Mouse (Mus musculus): Measurements from ENCODE around the gene Mical1.

Gene Mical1

GRCm38 (mm10) chr10:41477018-41477277, 834 bp downstream of the Mical1 start:
- in situ Hi-C loops (cut with MboI; ENCODE audit: unreplicated experiment in 2 of 2) = no loop called here

- in situ Hi-C loops (cut with MboI; ENCODE audit: unreplicated experiment in 2 of 2) = no loop called here
Measured at GRCm38 (mm10) chr10:41477278-41478181, 1.4 kb downstream of the Mical1 start.

DNA sequence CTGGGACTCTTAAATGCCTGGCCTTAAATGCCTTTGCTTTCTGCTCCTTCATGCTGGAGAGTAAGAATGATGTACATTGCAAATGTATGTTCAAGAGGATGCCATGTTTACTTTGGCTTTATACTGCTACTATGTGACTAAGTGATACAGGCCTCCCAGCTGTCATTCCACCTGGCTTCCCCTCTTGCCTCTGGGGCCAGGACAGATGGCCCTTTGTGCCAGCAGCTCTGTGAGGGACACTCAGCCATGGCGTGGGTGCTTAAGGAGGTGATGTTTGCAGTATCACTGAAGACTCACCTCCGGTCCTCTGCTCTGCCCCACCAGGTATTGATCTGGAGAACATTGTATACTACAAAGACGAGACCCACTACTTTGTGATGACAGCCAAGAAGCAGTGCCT, 3.8 kb downstream of the Mical1 start:
- in situ Hi-C loops (cut with MboI; ENCODE audit: unreplicated experiment in 2 of 2) = no loop called here

DNA sequence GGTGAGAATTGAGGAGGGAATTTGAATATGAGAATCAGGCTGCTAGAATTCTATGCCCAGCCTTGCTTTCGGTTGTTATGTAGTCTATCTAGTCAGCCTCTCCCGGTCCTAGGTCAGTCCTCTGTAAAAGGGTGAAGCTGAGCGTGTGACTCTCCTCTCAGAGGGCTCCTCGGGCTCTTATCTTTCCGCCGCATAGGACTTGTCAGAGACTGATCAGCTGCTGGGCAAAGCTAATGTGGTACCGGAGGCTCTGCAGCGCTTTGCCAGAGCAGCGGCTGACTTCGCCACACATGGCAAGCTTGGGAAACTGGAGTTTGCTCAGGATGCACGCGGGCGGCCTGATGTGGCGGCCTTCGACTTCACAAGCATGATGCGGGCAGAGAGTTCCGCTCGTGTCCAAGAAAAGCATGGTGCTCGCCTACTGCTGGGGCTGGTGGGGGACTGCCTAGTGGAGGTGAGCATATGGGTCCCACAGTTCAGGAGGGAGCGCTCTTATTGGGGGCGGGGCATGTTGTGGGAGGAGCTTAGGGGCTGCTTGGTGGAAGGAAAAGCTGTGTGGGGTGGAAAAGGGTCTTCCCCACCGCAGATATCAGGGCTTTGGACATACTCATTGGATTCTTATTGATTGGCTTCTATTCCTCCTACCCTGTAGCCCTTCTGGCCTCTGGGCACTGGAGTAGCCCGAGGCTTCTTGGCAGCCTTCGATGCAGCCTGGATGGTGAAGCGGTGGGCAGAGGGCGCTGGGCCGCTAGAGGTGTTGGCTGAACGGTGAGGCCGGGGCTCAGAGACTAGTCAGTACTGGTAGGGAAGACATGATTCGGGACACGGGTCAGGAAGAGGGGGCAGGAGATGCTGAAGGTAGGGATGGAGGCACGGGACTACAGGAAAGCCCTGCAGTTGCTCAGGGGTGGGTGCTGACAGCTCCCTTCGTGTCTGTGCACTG, 5.1 kb downstream of the Mical1 start:
- in situ Hi-C loops (cut with MboI; ENCODE audit: unreplicated experiment in 2 of 2) = no loop called here

DNA sequence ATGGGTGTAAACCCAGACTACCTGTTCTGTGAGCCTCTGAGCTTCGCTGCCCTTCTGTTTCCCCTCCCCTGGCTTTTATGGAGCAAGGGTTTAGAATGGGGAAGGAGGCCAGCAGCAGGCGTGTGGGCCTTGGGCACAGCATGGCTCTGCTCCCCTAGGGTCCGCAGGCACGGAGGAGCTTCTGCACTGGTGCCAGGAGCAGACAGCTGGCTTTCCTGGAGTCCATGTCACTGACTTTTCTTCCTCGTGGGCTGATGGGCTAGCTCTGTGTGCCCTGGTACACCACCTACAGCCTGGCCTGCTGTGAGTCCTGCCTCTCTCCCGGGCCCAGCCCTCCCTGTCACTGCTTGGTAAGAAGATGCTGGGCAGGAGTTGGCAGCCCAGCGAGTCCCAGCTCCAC, 6.3 kb downstream of the Mical1 start:
- in situ Hi-C loops (cut with MboI; ENCODE audit: unreplicated experiment in 2 of 2) = no loop called here

- in situ Hi-C loops (cut with MboI; ENCODE audit: unreplicated experiment in 2 of 2) = loop anchor here in 1 of 2 experiments (5.0 kb wide), 1 partner anchor 38 kb away; no protein-coding TSS in a partner anchor
Measured at GRCm38 (mm10) chr10:41485778-41486177, 9.7 kb downstream of the Mical1 start.

DNA sequence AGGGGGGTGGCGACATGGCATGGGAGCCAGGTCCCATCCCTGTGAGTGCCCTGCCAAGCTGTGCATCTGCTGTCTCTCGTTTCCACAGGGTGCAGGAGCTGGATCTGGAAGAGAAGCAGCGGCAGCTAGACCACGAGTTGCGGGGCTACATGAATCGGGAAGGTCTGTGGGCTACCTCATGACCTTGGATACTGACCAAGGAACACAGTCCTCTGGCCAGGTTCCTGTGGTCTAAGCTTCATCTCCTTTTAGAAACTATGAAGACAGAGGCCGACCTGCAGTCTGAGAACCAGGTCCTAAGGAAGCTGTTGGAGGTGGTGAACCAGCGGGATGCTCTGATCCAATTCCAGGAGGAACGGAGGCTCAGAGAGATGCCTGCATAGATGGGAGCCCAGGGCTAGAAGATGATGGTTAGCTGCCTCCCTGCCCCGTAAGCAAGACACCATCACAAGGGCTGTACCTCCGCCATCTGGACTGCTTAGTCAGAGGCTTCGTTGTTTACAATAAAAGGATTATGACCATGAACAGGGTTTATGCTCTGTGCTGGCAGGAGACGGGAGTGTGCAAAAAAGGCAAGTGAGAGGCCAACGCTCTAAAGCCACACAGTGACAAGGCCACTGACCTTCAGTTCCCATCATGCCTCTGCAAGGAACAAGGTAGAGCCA, 10.5 kb downstream of the Mical1 start:
- in situ Hi-C loops (cut with MboI; ENCODE audit: unreplicated experiment in 2 of 2) = loop anchor here in 1 of 2 experiments (5.0 kb wide), 1 partner anchor 39 kb away; no protein-coding TSS in a partner anchor

GRCm38 (mm10) chr10:41488877-41489276, 12.8 kb downstream of the Mical1 start:
- in situ Hi-C loops (cut with MboI; ENCODE audit: unreplicated experiment in 2 of 2) = loop anchor here in 1 of 2 experiments (5.0 kb wide), 1 partner anchor 42 kb away; no protein-coding TSS in a partner anchor

GRCm38 (mm10) chr10:41489294-41489693, 13.2 kb downstream of the Mical1 start:
- in situ Hi-C loops (cut with MboI; ENCODE audit: unreplicated experiment in 2 of 2) = loop anchor here in 1 of 2 experiments (5.0 kb wide), 1 partner anchor 42 kb away; no protein-coding TSS in a partner anchor

DNA sequence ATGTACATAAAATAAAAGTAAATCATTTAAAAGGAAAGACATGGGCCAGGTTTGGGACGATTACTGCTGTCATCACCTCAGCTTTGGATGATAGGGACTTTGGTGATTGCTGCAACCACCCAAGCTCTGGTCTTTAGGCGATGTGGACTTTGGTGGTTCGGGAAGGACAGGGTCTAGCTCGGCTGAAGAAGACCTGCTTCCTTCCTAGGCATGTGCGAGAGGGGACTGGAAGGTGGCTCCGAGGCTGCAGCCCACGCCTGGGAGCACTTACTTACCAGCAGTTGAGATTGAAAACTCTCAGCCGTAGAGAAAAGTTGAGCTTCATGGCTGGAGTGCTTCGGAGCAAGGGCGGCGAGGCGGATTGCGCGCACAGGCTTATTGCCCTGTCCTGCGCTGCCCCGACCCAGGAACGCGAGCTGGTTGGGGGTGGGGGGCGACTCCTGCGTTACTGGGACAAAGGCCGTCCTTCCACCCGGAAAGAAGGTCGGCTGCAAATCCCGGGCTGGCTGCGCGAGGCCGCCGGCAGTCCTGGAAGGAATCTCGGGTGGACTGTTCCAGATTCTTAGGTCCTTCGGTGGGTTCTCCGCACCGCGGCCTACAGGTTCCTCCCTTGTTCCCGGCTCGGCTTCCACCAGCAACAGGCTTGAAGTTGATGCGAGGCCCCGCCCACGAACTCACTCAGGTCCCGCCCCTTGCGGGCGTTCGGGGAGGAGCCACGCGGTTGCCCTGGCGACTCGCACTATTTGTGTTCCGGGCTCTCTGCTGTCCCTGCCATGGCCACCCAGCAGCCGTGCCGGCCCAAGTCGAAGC, 13.8 kb downstream of the Mical1 start, which contains the start of the genes Smpd2 and Ppil6:
Gene Smpd2, minus strand, starts transcription at position 662 of the 810 bp plus-strand sequence.
Gene Ppil6, plus strand, starts transcription at position 732 of the 810 bp plus-strand sequence.
- in situ Hi-C loops (cut with MboI; ENCODE audit: unreplicated experiment in 2 of 2) = loop anchor here in 1 of 2 experiments (5.0 kb wide), 1 partner anchor 43 kb away; no protein-coding TSS in a partner anchor

GRCm38 (mm10) chr10:41490518-41490873, 14.4 kb downstream of the Mical1 start:
- in situ Hi-C loops (cut with MboI; ENCODE audit: unreplicated experiment in 2 of 2) = no loop called here

DNA sequence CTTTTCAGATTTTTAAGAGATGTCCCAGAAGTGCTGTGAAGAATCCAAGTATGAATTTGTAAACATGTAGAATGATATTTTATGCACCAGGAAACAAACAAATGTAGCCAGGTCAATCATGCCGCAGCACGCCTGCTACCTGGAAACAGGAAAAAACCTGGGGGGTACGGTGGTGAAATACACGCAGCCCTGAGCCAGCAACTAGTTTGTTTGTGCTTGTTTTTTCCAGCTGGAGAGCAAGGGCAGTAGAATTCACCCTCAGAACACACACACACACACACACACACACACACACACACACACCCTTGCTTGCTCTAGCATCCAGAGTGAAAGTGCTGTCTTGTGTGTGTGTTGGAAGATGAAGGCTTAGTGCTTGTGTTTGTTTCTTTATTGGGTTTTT, 15.0 kb downstream of the Mical1 start:
- in situ Hi-C loops (cut with MboI; ENCODE audit: unreplicated experiment in 2 of 2) = no loop called here

DNA sequence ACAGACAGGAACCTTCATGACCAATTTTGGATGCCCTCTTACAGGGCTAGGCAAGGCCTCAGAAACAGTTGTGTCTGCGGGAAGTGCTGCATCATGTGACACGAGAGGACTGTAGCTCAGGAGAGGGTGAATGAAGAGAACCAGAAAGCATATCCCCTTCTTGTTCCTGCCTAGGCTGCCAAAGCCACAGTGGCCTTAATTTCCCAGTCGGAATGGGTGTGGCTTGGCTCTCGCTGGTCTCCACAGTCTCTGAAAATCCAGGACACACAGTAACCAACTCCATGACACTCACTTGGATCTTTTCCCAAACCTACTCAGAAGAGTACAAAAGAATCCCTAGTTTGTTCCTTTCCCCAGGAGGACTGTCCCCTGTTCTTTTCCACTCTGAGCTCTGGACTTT, 24.8 kb downstream of the Mical1 start:
- in situ Hi-C loops (cut with MboI; ENCODE audit: unreplicated experiment in 2 of 2) = loop anchor here (5.0 to 25.0 kb wide), 7 partner anchors 66 to 846 kb away; partner anchors contain the start of genes Ak9 (in 2 of the 2), Fig4 (in 2 of the 2), Cep57l1 (in 1 of the 2) and Foxo3 (in 1 of the 2)

GRCm38 (mm10) chr10:41504996-41505395, 28.9 kb downstream of the Mical1 start:
- in situ Hi-C loops (cut with MboI; ENCODE audit: unreplicated experiment in 2 of 2) = loop anchor here (5.0 to 25.0 kb wide), 9 partner anchors 70 to 850 kb away; partner anchors contain the start of genes Ak9 (in 2 of the 2), Fig4 (in 2 of the 2), Cep57l1 (in 1 of the 2) and Foxo3 (in 1 of the 2)

GRCm38 (mm10) chr10:41505446-41505845, 29.3 kb downstream of the Mical1 start:
- in situ Hi-C loops (cut with MboI; ENCODE audit: unreplicated experiment in 2 of 2) = loop anchor here (5.0 to 25.0 kb wide), 8 partner anchors 71 to 851 kb away; partner anchors contain the start of genes Ak9 (in 1 of the 2), Cep57l1 (in 1 of the 2), Fig4 (in 1 of the 2) and Foxo3 (in 1 of the 2)

- in situ Hi-C loops (cut with MboI; ENCODE audit: unreplicated experiment in 2 of 2) = loop anchor here (5.0 to 25.0 kb wide), 8 partner anchors 74 to 854 kb away; partner anchors contain the start of genes Ak9 (in 1 of the 2), Cep57l1 (in 1 of the 2), Fig4 (in 1 of the 2) and Foxo3 (in 1 of the 2)
Measured at GRCm38 (mm10) chr10:41509160-41509559, 33.0 kb downstream of the Mical1 start.

DNA sequence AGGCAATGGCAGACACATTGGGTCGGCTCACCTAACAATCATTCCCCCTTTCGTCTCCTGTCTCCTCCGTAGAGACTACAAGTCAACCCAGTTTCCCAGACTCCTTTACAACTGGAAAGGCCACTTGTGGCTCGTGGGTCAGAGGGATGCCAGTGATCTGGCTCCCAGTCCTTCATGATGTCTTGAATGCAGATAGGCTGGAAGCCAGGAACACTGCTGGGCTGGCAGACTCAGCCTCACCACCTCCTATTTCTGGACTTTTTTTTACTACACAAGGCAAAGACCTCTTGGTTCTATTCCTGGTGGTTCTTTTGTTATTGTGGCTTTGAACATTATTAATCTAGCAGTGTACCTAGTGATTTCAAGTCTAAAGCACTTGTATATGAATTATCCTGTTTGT, 38.2 kb downstream of the Mical1 start:
- in situ Hi-C loops (cut with MboI; ENCODE audit: unreplicated experiment in 2 of 2) = loop anchor here (10.0 to 25.0 kb wide), 4 partner anchors 290 to 773 kb away; partner anchors contain the start of genes Cep57l1 (in 2 of the 2), Sesn1 (in 2 of the 2) and Foxo3 (in 1 of the 2)

- in situ Hi-C loops (cut with MboI; ENCODE audit: unreplicated experiment in 2 of 2) = loop anchor here (5.0 to 25.0 kb wide), 5 partner anchors 167 to 772 kb away; partner anchors contain the start of genes Cep57l1 (in 2 of the 2), Sesn1 (in 2 of the 2) and Foxo3 (in 1 of the 2)
Measured at GRCm38 (mm10) chr10:41514921-41515320, 38.8 kb downstream of the Mical1 start.
